Mouse (Mus musculus): ENCODE data around the gene Ntrk1.

- no peak for TF ChIP-seq MAFK (IDR thresholded peaks at IDR 0.05; ENCODE audit: insufficient read depth, low read depth, low read length)
- no peak for TF ChIP-seq ZNF384 (IDR thresholded peaks at IDR 0.05; ENCODE audit: low read depth, low read length)
These were observed 34.1 kb upstream of the Ntrk1 start for GRCm38 (mm10) chr3:87829025-87829424.

All from ES-E14 (cell line).